In the genomic region with DNA sequence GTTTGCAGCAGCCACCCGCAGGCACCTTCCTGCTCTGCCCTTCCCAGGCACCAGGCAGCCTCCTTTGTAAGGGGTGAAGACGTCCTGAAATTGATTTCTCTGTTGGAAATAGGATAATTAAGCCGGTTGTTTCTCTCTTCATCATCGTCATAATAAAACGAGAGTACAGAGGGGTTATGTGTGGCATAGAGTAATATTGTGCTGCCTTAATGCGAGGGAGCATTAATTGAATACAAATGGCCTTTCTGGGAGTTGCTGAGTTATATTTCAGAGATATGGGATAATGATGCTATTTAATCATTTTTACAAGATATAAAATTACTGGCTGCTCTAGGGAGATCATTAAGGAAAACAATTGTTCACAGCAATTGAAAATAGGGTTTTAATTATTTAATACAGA, we compare ENCODE assay signal across 25 mouse cellular contexts. TPM values are rescaled to one million over a fixed set of nuclear protein-coding genes. Genes with fewer than 3 reads are reported as not detected.
A peak's percentile ranks its signal among the peaks of the same experiment; 100 is the strongest.
DNase-seq lines count a peak whose midpoint lies in the region; ATAC-seq and TF ChIP-seq lines count a peak whose summit lies in the region.
"Had no signal": no experiment of that assay in that cellular context is flagged by ENCODE, and none has a peak within 500 bp of the region (broad histone marks: within the 10 kb centered on the region; RNA-seq: fewer than 3 reads in every experiment).

No protein-coding gene starts in this region.

- no peaks in the 10 kb centered on the region for H3K36me3 ChIP-seq in hindbrain, embryonic 14.5 days (replicated peaks; ENCODE audit: control insufficient read depth, insufficient read depth)
- no peaks in the 10 kb centered on the region for H3K36me3 ChIP-seq in hindbrain, embryonic 12.5 days
- no peaks in the 10 kb centered on the region for H3K36me3 ChIP-seq in hindbrain, embryonic 16.5 days (ENCODE audit: control insufficient read depth, insufficient read depth, low read length)
- no peaks in the 10 kb centered on the region for H3K36me3 ChIP-seq in hindbrain, postnatal 0 days (ENCODE audit: insufficient read depth, low read length)
- H3K36me3 ChIP-seq in neural tube, embryonic 14.5 days (ENCODE audit: control insufficient read depth, insufficient read depth, low read length), result no peaks in the 10 kb centered on the region
- H3K36me3 ChIP-seq in neural tube, embryonic 15.5 days, result no peaks in the 10 kb centered on the region
- H3K36me3 ChIP-seq: embryonic facial prominence, embryonic 13.5 days; embryonic facial prominence, embryonic 15.5 days; forebrain, embryonic 10.5 days; forebrain, embryonic 12.5 days had no signal

- ATAC-seq in hindbrain, embryonic 14.5 days (ENCODE audit: low FRiP score), result peak; percentile 55
- no peak for ATAC-seq in hindbrain, embryonic 12.5 days (ENCODE audit: low FRiP score)
- peak; percentile 61 for ATAC-seq in hindbrain, embryonic 16.5 days
- ATAC-seq in hindbrain, postnatal 0 days, result no peak
- peak; percentile 58; the same call in 1 of the 2 replicates for ATAC-seq in neural tube, embryonic 14.5 days (ENCODE audit: low read depth)
- ATAC-seq in neural tube, embryonic 15.5 days (ENCODE audit: low FRiP score), result peak; percentile 61; the same call in 1 of the 2 replicates
- ATAC-seq: forebrain, embryonic 14.5 days had no signal

- peaks cover 26% of the 10 kb centered on the region for H3K27me3 ChIP-seq in hindbrain, embryonic 14.5 days (ENCODE audit: control insufficient read depth, insufficient read depth, low read length)
- H3K27me3 ChIP-seq in hindbrain, embryonic 12.5 days, result peaks cover 43% of the 10 kb centered on the region
- H3K27me3 ChIP-seq in hindbrain, embryonic 16.5 days (replicated peaks; ENCODE audit: control insufficient read depth, insufficient read depth, low read length), result no peaks in the 10 kb centered on the region; the same call in 1 of the 2 replicates
- no peaks in the 10 kb centered on the region for H3K27me3 ChIP-seq in hindbrain, postnatal 0 days (ENCODE audit: insufficient read depth, low read length)
- peaks cover 18% of the 10 kb centered on the region for H3K27me3 ChIP-seq in neural tube, embryonic 14.5 days (ENCODE audit: control insufficient read depth, insufficient read depth, low read length)
- H3K27me3 ChIP-seq in neural tube, embryonic 15.5 days (replicated peaks), result peaks cover 68% of the 10 kb centered on the region

- H3K4me3 ChIP-seq in hindbrain, embryonic 14.5 days (replicated peaks; ENCODE audit: low read length), result no peak overlapping the region
- H3K4me3 ChIP-seq in hindbrain, embryonic 12.5 days, result no peak overlapping the region
- H3K4me3 ChIP-seq in hindbrain, embryonic 16.5 days (ENCODE audit: low read length), result no peak overlapping the region
- H3K4me3 ChIP-seq in hindbrain, postnatal 0 days (ENCODE audit: low read length), result no peak overlapping the region
- no peak overlapping the region for H3K4me3 ChIP-seq in neural tube, embryonic 14.5 days (ENCODE audit: low read depth, low read length)
- H3K4me3 ChIP-seq in neural tube, embryonic 15.5 days (replicated peaks), result no peak overlapping the region
- H3K4me3 ChIP-seq: embryonic facial prominence, embryonic 13.5 days; embryonic facial prominence, embryonic 15.5 days; erythroblast, embryonic 14.5 days; forebrain, embryonic 10.5 days; forebrain, embryonic 12.5 days had no signal

- TF ChIP-seq CTCF in hindbrain, postnatal 0 days (IDR thresholded peaks at IDR 0.05; ENCODE audit: low read depth), result no peak

- 60% methylated on average over 6 of the region's 6 CpGs for WGBS in hindbrain, embryonic 14.5 days
- WGBS in hindbrain, embryonic 12.5 days, result 71% methylated on average over 6 of the region's 6 CpGs
- WGBS in hindbrain, embryonic 16.5 days, result 51% methylated on average over 6 of the region's 6 CpGs
- 66% methylated on average over 6 of the region's 6 CpGs for WGBS in hindbrain, postnatal 0 days
- WGBS in neural tube, embryonic 14.5 days, result 42% methylated on average over 6 of the region's 6 CpGs
- WGBS in neural tube, embryonic 15.5 days, result 44% methylated on average over 6 of the region's 6 CpGs

- H3K9me3 ChIP-seq in hindbrain, embryonic 14.5 days (ENCODE audit: control insufficient read depth, low read length), result no peaks in the 10 kb centered on the region
- no peaks in the 10 kb centered on the region for H3K9me3 ChIP-seq in hindbrain, embryonic 12.5 days (replicated peaks)
- H3K9me3 ChIP-seq in hindbrain, embryonic 16.5 days (ENCODE audit: control insufficient read depth, low read length), result no peaks in the 10 kb centered on the region
- H3K9me3 ChIP-seq in hindbrain, postnatal 0 days (ENCODE audit: low read length), result no peaks in the 10 kb centered on the region
- no peaks in the 10 kb centered on the region for H3K9me3 ChIP-seq in neural tube, embryonic 14.5 days (ENCODE audit: control insufficient read depth, low read length)
- no peaks in the 10 kb centered on the region for H3K9me3 ChIP-seq in neural tube, embryonic 15.5 days (replicated peaks)
- H3K9me3 ChIP-seq: embryonic facial prominence, embryonic 13.5 days; embryonic facial prominence, embryonic 15.5 days; forebrain, embryonic 10.5 days; forebrain, embryonic 12.5 days had no signal

- no peak for DNase-seq in hindbrain, embryonic 14.5 days (ENCODE audit: low spot score)
- DNase-seq in hindbrain, postnatal 0 days (ENCODE audit: low spot score), result no peak
- no peak for DNase-seq in kidney, postnatal 36 days
- DNase-seq: adrenal gland, adult 2 months; adrenal gland, postnatal 10 days; adrenal gland, postnatal 25 days; cerebellum, adult 11 months; cerebellum, adult 18-20 months; cerebellum, adult 8-10 months; cerebellum, adult 9-11 months; cerebellum, postnatal 14 days; cerebellum, postnatal 36 days; embryo, embryonic 11 days had no signal

- no peaks in the 10 kb centered on the region for H3K4me1 ChIP-seq in hindbrain, embryonic 14.5 days (replicated peaks; ENCODE audit: control insufficient read depth, insufficient read depth, low read length)
- H3K4me1 ChIP-seq in hindbrain, embryonic 12.5 days, result 0 out of 2 replicates have a peak, but pooled peaks cover 3% of the 10 kb centered on the region
- H3K4me1 ChIP-seq in hindbrain, embryonic 16.5 days (ENCODE audit: control insufficient read depth, insufficient read depth, low read depth, low read length), result no peaks in the 10 kb centered on the region
- H3K4me1 ChIP-seq in hindbrain, postnatal 0 days (ENCODE audit: insufficient read depth, low read length), result no peaks in the 10 kb centered on the region
- H3K4me1 ChIP-seq in neural tube, embryonic 14.5 days (ENCODE audit: control insufficient read depth, insufficient read depth, low read length), result 0 out of 2 replicates have a peak, but pooled peaks cover 2% of the 10 kb centered on the region
- peaks cover 11% of the 10 kb centered on the region for H3K4me1 ChIP-seq in neural tube, embryonic 15.5 days
- H3K4me1 ChIP-seq: forebrain, embryonic 10.5 days; forebrain, embryonic 12.5 days had no signal

- H3K4me2 ChIP-seq in hindbrain, embryonic 14.5 days (replicated peaks), result no peak overlapping the region
- H3K4me2 ChIP-seq in hindbrain, embryonic 12.5 days (replicated peaks), result no peak overlapping the region
- no peak overlapping the region for H3K4me2 ChIP-seq in hindbrain, embryonic 16.5 days (ENCODE audit: low read length)
- H3K4me2 ChIP-seq in hindbrain, postnatal 0 days (ENCODE audit: low read depth, low read length), result no peak overlapping the region
- no peak overlapping the region for H3K4me2 ChIP-seq in neural tube, embryonic 14.5 days (ENCODE audit: low read depth, low read length)
- no peak overlapping the region for H3K4me2 ChIP-seq in neural tube, embryonic 15.5 days
- H3K4me2 ChIP-seq: embryonic facial prominence, embryonic 13.5 days; embryonic facial prominence, embryonic 15.5 days; forebrain, embryonic 12.5 days had no signal

- H3K27ac ChIP-seq in hindbrain, embryonic 14.5 days, result no peak overlapping the region
- H3K27ac ChIP-seq in hindbrain, embryonic 12.5 days, result no peak overlapping the region
- H3K27ac ChIP-seq in hindbrain, embryonic 16.5 days (ENCODE audit: low read depth, low read length), result peak overlapping the region; percentile 8; the same call in 1 of the 2 replicates
- no peak overlapping the region for H3K27ac ChIP-seq in hindbrain, postnatal 0 days
- peak overlapping the region; percentile 50; the same call in 1 of the 2 replicates for H3K27ac ChIP-seq in neural tube, embryonic 14.5 days (ENCODE audit: low read depth, low read length)
- H3K27ac ChIP-seq in neural tube, embryonic 15.5 days (replicated peaks), result no peak overlapping the region
- H3K27ac ChIP-seq: embryonic facial prominence, embryonic 13.5 days; embryonic facial prominence, embryonic 15.5 days; forebrain, embryonic 10.5 days; forebrain, embryonic 12.5 days had no signal

- H3K9ac ChIP-seq in hindbrain, embryonic 14.5 days, result no peak overlapping the region
- no peak overlapping the region for H3K9ac ChIP-seq in hindbrain, embryonic 12.5 days
- H3K9ac ChIP-seq in hindbrain, embryonic 16.5 days (ENCODE audit: low read depth, low read length), result no peak overlapping the region
- no peak overlapping the region for H3K9ac ChIP-seq in hindbrain, postnatal 0 days (replicated peaks; ENCODE audit: low read length)
- H3K9ac ChIP-seq in neural tube, embryonic 14.5 days (replicated peaks; ENCODE audit: low read depth, low read length), result no peak overlapping the region
- H3K9ac ChIP-seq in neural tube, embryonic 15.5 days (replicated peaks), result no peak overlapping the region
- H3K9ac ChIP-seq: embryonic facial prominence, embryonic 13.5 days; embryonic facial prominence, embryonic 15.5 days; forebrain, embryonic 12.5 days had no signal

RNA-seq across cellular contexts. Expression of a gene that starts 12.7 kb away (rescaled TPM):
- 13.7 and 15.1 TPM in 2 replicates for polyA plus RNA-seq in hindbrain, embryonic 14.5 days (2014; fragmentation: Nextera tagmentation; extraction: Ambion mirVana)
- polyA plus RNA-seq in hindbrain, embryonic 12.5 days (2016; fragmentation: Nextera tagmentation; extraction: Ambion mirVana), result 17.9 and 19.1 TPM in 2 replicates
- polyA plus RNA-seq in hindbrain, embryonic 16.5 days (2015; fragmentation: Nextera tagmentation; extraction: Ambion mirVana), result 9.4 and 9.8 TPM in 2 replicates
- 18.8 and 23.2 TPM in 2 replicates for total RNA-seq in hindbrain, postnatal 0 days (2014; rRNA removed)
- 17.4 and 20.0 TPM in 2 replicates for polyA plus RNA-seq in hindbrain, postnatal 0 days (2015; fragmentation: Nextera tagmentation; extraction: Ambion mirVana)
- 5.6 and 6.1 TPM in 2 replicates for polyA plus RNA-seq in neural tube, embryonic 14.5 days (2014; fragmentation: Nextera tagmentation; extraction: Ambion mirVana)
- 6.1 and 7.8 TPM in 2 replicates for polyA plus RNA-seq in neural tube, embryonic 15.5 days (2015; fragmentation: Nextera tagmentation; extraction: Ambion mirVana)
- total RNA-seq: adrenal gland, adult 2 months; adrenal gland, postnatal 10 days; adrenal gland, postnatal 25 days; adrenal gland, postnatal 4 days; common myeloid progenitor, adult 5-6 weeks had no signal
- polyA plus RNA-seq: embryonic facial prominence, embryonic 13.5 days; embryonic facial prominence, embryonic 15.5 days; erythroblast, embryonic 14.5 days had no signal

Comparison
In these comparisons a context has a peak if more than half of its experiments do, and no peak if none do; other contexts are left out.
1. ATAC-seq: peak in hindbrain, embryonic 14.5 days (single experiment), hindbrain, embryonic 16.5 days (single experiment), neural tube, embryonic 14.5 days (single experiment) and neural tube, embryonic 15.5 days (single experiment); none in hindbrain, embryonic 12.5 days (single experiment) and hindbrain, postnatal 0 days (single experiment).
2. H3K27ac ChIP-seq: peak in hindbrain, embryonic 16.5 days (single experiment) and neural tube, embryonic 14.5 days (single experiment); none in hindbrain, embryonic 14.5 days (single experiment), hindbrain, embryonic 12.5 days (single experiment), hindbrain, postnatal 0 days (single experiment) and neural tube, embryonic 15.5 days (single experiment).